Mouse (Mus musculus) myocyte (in vitro differentiated cells): ENCODE measurements around the gene Rapgef3. TPM values are rescaled to one million over a fixed set of nuclear protein-coding genes. Genes with fewer than 3 reads are reported as not detected.

Source experiments
- H3K27me3 ChIP-seq: one replicate; pipeline ENCODE4 v1.6.1; 2011; ENCODE audit not compliant: control insufficient read depth, insufficient read depth, insufficient read length
- H3K36me3 ChIP-seq: one replicate; pipeline ENCODE4 v1.6.1; 2011; ENCODE audit not compliant: control insufficient read depth, insufficient read depth
- H3K4me2 ChIP-seq: one replicate; pipeline ENCODE4 v1.6.1; 2011; ENCODE audit warnings: low read depth, control low read depth
- H3K4me3 ChIP-seq: one replicate; pipeline ENCODE4 v1.5.1; 2011; ENCODE audit warnings: mild to moderate bottlenecking, control low read depth, moderate library complexity
- H3K79me2 ChIP-seq: one replicate; pipeline ENCODE4 v1.6.1; 2011; ENCODE audit not compliant: control insufficient read depth, insufficient read depth
- H3ac ChIP-seq: one replicate; pipeline ENCODE4 v1.6.1; 2011; ENCODE audit not compliant: control insufficient read depth, insufficient read length
- CEBPB ChIP-seq: IDR thresholded peaks from 2 replicates; pipeline ENCODE4 v1.6.1; 2011; ENCODE audit warnings: mild to moderate bottlenecking, moderate library complexity; ENCODE audit not compliant: poor library complexity, insufficient read depth, severe bottlenecking
- E2F4 ChIP-seq: IDR thresholded peaks from one replicate; pipeline ENCODE4 v1.6.1; 2011; ENCODE audit warnings: mild to moderate bottlenecking, control low read depth, moderate library complexity; ENCODE audit not compliant: insufficient read depth
- MAX ChIP-seq: IDR thresholded peaks from one replicate; pipeline ENCODE4 v1.6.1; 2011; ENCODE audit warnings: low read depth, mild to moderate bottlenecking, control low read depth
- MYOD1 ChIP-seq, 3 experiments: IDR thresholded peaks; one replicate each; pipeline ENCODE4 v1.6.1; 2011; ENCODE audit warnings: control low read depth in 2 of 3, low read depth in 2 of 3, mild to moderate bottlenecking in 2 of 3, moderate library complexity in 1 of 3; ENCODE audit not compliant: insufficient read length in 2 of 3, control insufficient read depth in 1 of 3
- MYOG ChIP-seq, 3 experiments: IDR thresholded peaks; one replicate each; pipeline ENCODE4 v1.6.1; 2011; ENCODE audit warnings: control low read depth in 2 of 3, low read depth in 2 of 3, mild to moderate bottlenecking in 2 of 3; ENCODE audit not compliant: insufficient read length in 2 of 3, control insufficient read depth in 1 of 3, insufficient read depth in 1 of 3
- POLR2A ChIP-seq: IDR thresholded peaks from one replicate; pipeline ENCODE4 v1.6.1; 2011; ENCODE audit warnings: low read depth, mild to moderate bottlenecking, control low read depth, moderate library complexity; ENCODE audit not compliant: insufficient read length
- POLR2AphosphoS2 ChIP-seq: IDR thresholded peaks from one replicate; pipeline ENCODE4 v1.6.1; 2011; ENCODE audit warnings: low read depth, control low read depth; ENCODE audit not compliant: insufficient read length
- REST ChIP-seq: IDR thresholded peaks from one replicate; pipeline ENCODE4 v1.6.1; 2011; ENCODE audit warnings: mild to moderate bottlenecking, control low read depth, moderate library complexity; ENCODE audit not compliant: insufficient read depth, insufficient read length
- SRF ChIP-seq: IDR thresholded peaks from one replicate; pipeline ENCODE4 v1.6.1; 2011; ENCODE audit warnings: low read depth; ENCODE audit not compliant: control insufficient read depth, insufficient read length
- TCF12 ChIP-seq: IDR thresholded peaks from one replicate; pipeline ENCODE4 v1.6.1; 2011; ENCODE audit warnings: mild to moderate bottlenecking, control low read depth; ENCODE audit not compliant: poor library complexity, insufficient read depth, severe bottlenecking
- TCF3 ChIP-seq: IDR thresholded peaks from one replicate; pipeline ENCODE4 v1.6.1; 2011; ENCODE audit warnings: low read depth, control low read depth; ENCODE audit not compliant: insufficient read length
- USF1 ChIP-seq: IDR thresholded peaks from one replicate; pipeline ENCODE4 v1.6.1; 2011; ENCODE audit warnings: low read depth, mild to moderate bottlenecking, control low read depth, moderate library complexity
- polyA plus RNA-seq: library from polyadenylated mRNA; unstranded; fragments of >200 nt; fragmentation: generic; extraction: Trizol; gene quantifications from one replicate; pipeline ENCODE4 v1.2.1, GENCODE M21; 2012; ENCODE audit warnings: missing spikeins

Gene Rapgef3
- polyA plus RNA-seq = 1.2 TPM

- H3K4me3 ChIP-seq = peak within 1 kb of the TSS; percentile 16
- peaks cover 31% of the 10 kb centered on the region for H3K27me3 ChIP-seq
- H3K79me2 ChIP-seq = no peaks in the 10 kb centered on the region
- TF ChIP-seq MYOD1 (IDR thresholded peaks at IDR 0.05; ENCODE audit: control insufficient read depth in 1 of 3, insufficient read length in 2 of 3, low read depth in 2 of 3) (peak in 1 of 3 experiments; percentile 30), MYOG (IDR thresholded peaks at IDR 0.05; ENCODE audit: control insufficient read depth in 1 of 3, insufficient read depth in 1 of 3, insufficient read length in 2 of 3, low read depth in 2 of 3) (peak in 1 of 3 experiments; percentile 21), CEBPB (no peak), USF1 (peak; percentile 59)
- H3ac ChIP-seq = no peak within 1 kb of the TSS
- no peaks in the 10 kb centered on the region for H3K36me3 ChIP-seq
- H3K4me2 ChIP-seq = peak within 1 kb of the TSS; percentile 86
Measured at GRCm38 (mm10) chr15:97767280-97768186, at the start of gene Rapgef3. Gene Rapgef3, minus strand, starts transcription at chr15:97767972.

GRCm38 (mm10) chr15:97816199-97816994 is 48.6 kb upstream of the Rapgef3 start:
- Histone ChIP-seq H3K36me3 (no peaks in the 10 kb centered on the region), H3K4me2 (no peak overlapping the region), H3K27me3 (no peaks in the 10 kb centered on the region), H3K79me2 (peaks cover 29% of the 10 kb centered on the region), H3K4me3 (no peak overlapping the region), H3ac (no peak overlapping the region)
- TF ChIP-seq USF1 = no peak
- no peak for TF ChIP-seq TCF12
- TF ChIP-seq POLR2AphosphoS2 = no peak
- TF ChIP-seq E2F4 = no peak
- no peak for TF ChIP-seq MYOG (IDR thresholded peaks at IDR 0.05; ENCODE audit: control insufficient read depth in 1 of 3, insufficient read depth in 1 of 3, insufficient read length in 2 of 3, low read depth in 2 of 3)
- no peak for TF ChIP-seq CEBPB
- no peak for TF ChIP-seq REST
- no peak for TF ChIP-seq POLR2A
- no peak for TF ChIP-seq SRF
- TF ChIP-seq TCF3 = no peak
- TF ChIP-seq MYOD1 (IDR thresholded peaks at IDR 0.05; ENCODE audit: control insufficient read depth in 1 of 3, insufficient read length in 2 of 3, low read depth in 2 of 3) = no peak
- no peak for TF ChIP-seq MAX

- peaks cover 18% of the 10 kb centered on the region for H3K79me2 ChIP-seq
- no peaks in the 10 kb centered on the region for H3K27me3 ChIP-seq
- H3K4me2 ChIP-seq = no peak overlapping the region
- no peaks in the 10 kb centered on the region for H3K36me3 ChIP-seq
- H3ac ChIP-seq = no peak overlapping the region
- no peak overlapping the region for H3K4me3 ChIP-seq
- no peak for TF ChIP-seq SRF
- no peak for TF ChIP-seq MAX
- no peak for TF ChIP-seq POLR2AphosphoS2
- TF ChIP-seq CEBPB = no peak
- TF ChIP-seq E2F4 = no peak
- TF ChIP-seq REST = no peak
- no peak for TF ChIP-seq POLR2A
- TF ChIP-seq TCF12 = no peak
- TF ChIP-seq TCF3 = no peak
- no peak for TF ChIP-seq MYOG (IDR thresholded peaks at IDR 0.05; ENCODE audit: control insufficient read depth in 1 of 3, insufficient read depth in 1 of 3, insufficient read length in 2 of 3, low read depth in 2 of 3)
- TF ChIP-seq USF1 = no peak
Measured at GRCm38 (mm10) chr15:97815254-97815653, 47.5 kb upstream of the Rapgef3 start.

GRCm38 (mm10) chr15:97814703-97815102 is 46.9 kb upstream of the Rapgef3 start:
- H3ac ChIP-seq = no peak overlapping the region
- peaks cover 15% of the 10 kb centered on the region for H3K79me2 ChIP-seq
- H3K27me3 ChIP-seq = no peaks in the 10 kb centered on the region
- H3K4me2 ChIP-seq = peak overlapping the region; percentile 37
- TF ChIP-seq POLR2AphosphoS2 = no peak
- TF ChIP-seq MAX = no peak
- peak in 1 of 3 experiments; percentile 55 for TF ChIP-seq MYOD1 (IDR thresholded peaks at IDR 0.05; ENCODE audit: control insufficient read depth in 1 of 3, insufficient read length in 2 of 3, low read depth in 2 of 3)
- TF ChIP-seq POLR2A = no peak
- no peak for TF ChIP-seq TCF3
- TF ChIP-seq E2F4 = no peak
- no peak for TF ChIP-seq TCF12
- TF ChIP-seq SRF = no peak
- no peak for TF ChIP-seq USF1
- TF ChIP-seq MYOG (IDR thresholded peaks at IDR 0.05; ENCODE audit: control insufficient read depth in 1 of 3, insufficient read depth in 1 of 3, insufficient read length in 2 of 3, low read depth in 2 of 3) = peak in 1 of 3 experiments; percentile 40
- no peak for TF ChIP-seq CEBPB
- H3K36me3 ChIP-seq = no peaks in the 10 kb centered on the region
- H3K4me3 ChIP-seq = no peak overlapping the region
